Mouse (Mus musculus) cerebellum, adult 11-12 months (tissue): ENCODE measurements around the gene Slc41a2.
"Not testable (repeated sequence)": the region's sequence is repeated elsewhere in the genome, so short reads cannot be mapped to it uniquely, and the experiment has no call there.

ENCODE experiments used
- DNase-seq: peaks from one replicate; pipeline ENCODE4 v3.0.0; 2022

Slc41a2 gene

DNA sequence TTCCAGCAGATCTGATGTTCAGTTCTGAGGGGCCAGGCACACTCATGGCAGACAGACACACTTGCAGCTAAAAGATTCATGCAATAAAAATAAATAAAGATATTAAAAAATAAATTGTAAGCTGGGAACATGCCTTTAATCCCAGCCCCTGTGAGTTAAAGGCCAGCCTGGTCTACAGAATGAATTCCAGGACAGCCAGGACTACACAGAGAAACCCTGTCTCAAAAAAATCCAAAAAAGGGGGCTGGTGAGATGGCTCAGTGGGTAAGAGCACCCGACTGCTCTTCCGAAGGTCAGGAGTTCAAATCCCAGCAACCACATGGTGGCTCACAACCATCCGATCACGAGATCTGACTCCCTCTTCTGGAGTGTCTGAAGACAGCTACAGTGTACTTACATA lies 14.1 kb upstream of the Slc41a2 start:
- not testable (repeated sequence) for DNase-seq

- no peak for DNase-seq
Observed at GRCm38 (mm10) chr10:83350689-83351088, 13.0 kb upstream of the Slc41a2 start.

- no peak for DNase-seq
Observed at GRCm38 (mm10) chr10:83347494-83347893, 9.8 kb upstream of the Slc41a2 start.

- no peak for DNase-seq
Observed at GRCm38 (mm10) chr10:83346359-83346736, 8.7 kb upstream of the Slc41a2 start.

DNA sequence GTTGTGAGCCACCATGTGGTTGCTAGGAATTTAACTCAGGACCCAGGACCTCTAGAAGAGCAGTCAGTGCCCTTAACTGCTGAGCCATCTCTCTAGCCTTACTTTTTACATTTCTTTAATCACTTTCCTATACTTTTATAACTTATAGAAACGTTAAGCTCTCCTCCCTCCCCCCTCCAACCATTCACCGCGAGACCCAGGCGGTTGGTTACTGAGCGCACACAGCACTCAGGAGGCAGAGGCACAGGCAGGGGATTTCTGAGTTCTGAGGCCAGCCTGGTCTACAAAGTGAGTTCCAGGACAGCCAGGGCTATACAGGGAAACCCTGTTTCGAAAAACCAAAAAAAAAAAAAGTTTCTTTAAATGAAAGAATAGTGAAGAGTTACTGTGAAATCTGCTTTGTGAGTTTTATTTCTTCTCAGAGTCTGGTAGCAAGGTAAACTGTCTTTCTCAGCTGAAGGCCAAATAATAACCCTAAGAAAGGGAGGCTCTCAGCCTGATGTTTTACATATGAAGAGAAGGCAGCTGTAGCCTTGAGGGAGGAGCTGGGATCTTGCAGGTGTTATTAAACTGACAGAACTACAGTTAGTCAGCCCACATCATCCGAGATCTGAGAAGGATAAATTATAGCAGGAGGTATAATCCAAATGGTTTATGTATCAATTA lies 8.1 kb upstream of the Slc41a2 start:
- DNase-seq = no peak

GRCm38 (mm10) chr10:83343828-83344685 lies 6.4 kb upstream of the Slc41a2 start:
- DNase-seq = no peak

- DNase-seq = no peak
Observed at GRCm38 (mm10) chr10:83343171-83343570, 5.5 kb upstream of the Slc41a2 start.

DNA sequence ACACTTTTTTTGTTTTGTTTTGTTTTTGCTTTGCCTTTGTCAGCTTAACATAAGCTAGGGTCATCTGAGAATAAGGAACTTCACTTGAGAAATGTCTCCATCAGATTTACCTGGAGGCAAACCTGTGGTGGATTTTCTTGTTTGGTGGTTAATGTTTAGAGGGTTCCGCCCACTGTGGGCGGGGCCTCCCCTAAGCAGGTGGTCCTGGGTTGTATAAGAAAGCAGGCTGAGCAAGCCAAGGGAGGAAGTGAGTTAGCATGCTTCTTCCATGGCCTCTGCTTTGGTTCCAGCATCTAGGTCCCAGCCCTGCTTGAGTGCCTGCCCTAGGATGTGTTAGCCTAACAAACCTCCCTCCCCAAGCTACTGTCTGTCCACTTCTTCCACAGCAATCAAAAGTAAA lies 3.5 kb upstream of the Slc41a2 start:
- DNase-seq = no peak

- DNase-seq = no peak
Observed at GRCm38 (mm10) chr10:83337971-83338598, 403 bp upstream of the Slc41a2 start.

- no peak for DNase-seq
Observed at GRCm38 (mm10) chr10:83336336-83336735, 1.3 kb downstream of the Slc41a2 start.

GRCm38 (mm10) chr10:83332581-83332980 lies 5.1 kb downstream of the Slc41a2 start:
- no peak for DNase-seq

DNA sequence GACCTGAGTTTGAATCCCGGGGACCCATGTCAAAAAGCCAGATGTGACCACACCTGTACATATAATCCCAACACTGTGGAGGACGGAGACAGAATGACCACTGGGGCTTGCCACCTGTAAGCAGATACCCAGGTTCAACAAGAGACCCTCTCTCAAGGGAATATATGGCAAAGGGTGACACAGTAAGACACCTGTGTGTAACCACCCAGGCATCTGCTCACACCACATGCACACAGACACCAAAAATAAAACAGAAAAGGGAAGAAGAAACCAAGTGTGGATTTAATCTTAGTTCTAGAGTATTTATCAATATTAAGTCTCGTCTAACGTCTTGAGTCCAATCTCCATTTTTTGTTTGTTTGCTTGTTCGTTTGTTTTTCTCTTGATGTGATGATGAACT lies 5.9 kb downstream of the Slc41a2 start:
- DNase-seq = no peak

GRCm38 (mm10) chr10:83330336-83330735 lies 7.3 kb downstream of the Slc41a2 start:
- DNase-seq = no peak

DNA sequence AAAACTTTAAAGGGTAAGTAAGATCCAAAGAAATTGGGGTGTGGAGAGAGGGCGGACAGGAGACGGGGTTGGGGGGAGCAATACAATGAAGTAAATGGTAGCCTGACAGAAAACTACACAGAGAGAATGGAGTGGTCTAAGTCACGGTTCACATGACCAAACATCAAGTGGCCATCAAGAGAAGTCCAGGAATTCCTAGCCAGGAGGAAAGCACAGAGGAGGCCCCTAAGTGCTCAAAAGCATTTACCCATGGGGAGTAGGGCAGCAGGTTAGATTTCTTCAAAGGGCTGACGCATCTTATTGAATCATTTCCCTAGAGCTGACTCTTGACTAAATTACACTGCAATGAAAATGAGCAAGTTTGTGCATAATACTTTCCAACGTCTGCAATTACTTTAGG lies 8.9 kb downstream of the Slc41a2 start:
- DNase-seq = no peak

DNA sequence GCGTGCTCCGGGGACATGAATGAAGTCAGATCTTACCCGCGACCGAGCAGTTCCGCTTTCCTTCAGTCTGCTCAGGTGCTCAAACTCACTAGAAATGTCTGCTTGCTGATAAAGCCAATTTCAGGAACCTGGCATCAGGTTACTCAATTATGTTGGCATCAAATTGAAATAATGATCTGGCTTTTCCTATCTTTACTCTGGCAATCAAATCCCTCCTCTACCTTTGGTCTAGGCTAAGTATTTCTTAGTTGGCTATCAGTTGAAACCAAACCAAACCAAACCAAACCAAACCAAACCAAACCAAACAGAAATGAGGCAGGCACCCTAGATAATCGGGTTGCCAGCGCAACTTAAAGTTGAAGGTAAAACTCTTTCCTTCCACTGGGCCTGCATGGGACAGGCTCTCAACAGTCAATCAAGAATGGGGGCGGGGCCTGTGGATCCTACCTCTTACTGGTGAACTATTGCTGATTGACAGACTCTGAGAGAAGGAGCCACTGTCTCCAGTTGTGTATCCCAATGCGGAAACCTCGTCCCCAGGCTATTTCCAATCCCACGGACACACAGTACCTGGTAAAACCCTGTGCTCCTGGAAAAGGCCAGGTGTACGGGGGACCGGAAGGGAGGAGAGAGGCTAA lies 10.9 kb downstream of the Slc41a2 start:
- DNase-seq = no peak

- no peak for DNase-seq
Observed at GRCm38 (mm10) chr10:83325903-83326302, 11.8 kb downstream of the Slc41a2 start.

- DNase-seq = no peak
Observed at GRCm38 (mm10) chr10:83324871-83325270, 12.8 kb downstream of the Slc41a2 start.

DNA sequence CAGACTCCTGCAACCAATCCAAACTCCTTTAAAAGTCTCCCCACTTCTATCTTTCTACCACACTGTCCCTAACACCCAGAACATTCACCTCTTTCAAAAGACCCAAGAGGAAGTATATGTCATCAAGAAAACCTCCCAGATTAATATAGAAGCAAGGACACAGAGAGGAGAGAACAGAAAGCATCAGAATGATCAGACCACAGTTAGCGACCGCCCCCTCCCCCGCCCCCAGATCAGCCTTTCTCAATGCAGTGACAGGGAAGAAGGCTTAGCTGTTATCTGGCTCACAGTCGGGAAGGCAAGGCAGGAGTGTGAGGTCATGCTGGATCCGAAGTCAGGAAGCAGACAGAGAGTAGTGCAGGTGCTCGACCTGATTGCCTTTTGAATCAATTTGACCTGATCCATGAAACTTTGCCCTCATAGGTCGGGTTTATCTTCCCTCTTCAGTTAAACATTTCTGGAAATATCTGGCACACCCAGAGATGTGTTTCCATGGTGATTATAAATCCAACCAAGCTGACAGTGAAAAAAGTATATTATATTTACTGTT lies 15.1 kb downstream of the Slc41a2 start:
- DNase-seq = no peak

- DNase-seq = no peak
Observed at GRCm38 (mm10) chr10:83321528-83321927, 16.2 kb downstream of the Slc41a2 start.

- DNase-seq = peak; percentile 73
Observed at GRCm38 (mm10) chr10:83320870-83321269, 16.8 kb downstream of the Slc41a2 start.

GRCm38 (mm10) chr10:83320396-83320795 lies 17.3 kb downstream of the Slc41a2 start:
- DNase-seq = no peak

DNA sequence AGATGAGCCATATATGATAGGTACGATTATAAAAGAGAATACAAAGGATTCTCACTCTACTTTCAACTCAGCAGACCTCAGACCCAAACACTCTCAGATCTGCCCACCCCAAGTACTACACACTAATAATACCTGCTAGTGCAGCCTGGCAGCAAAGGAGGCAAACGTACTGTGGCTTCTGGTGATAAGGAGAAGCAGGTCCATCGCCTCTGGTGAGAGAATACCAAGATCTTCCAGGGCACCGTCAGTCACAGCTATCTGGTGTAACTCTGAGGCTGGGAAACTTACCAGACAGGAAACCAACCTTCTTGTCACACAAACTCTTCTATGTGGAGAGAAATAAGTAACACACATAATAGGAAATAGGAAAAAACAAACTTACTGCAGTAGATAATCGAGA lies 24.6 kb downstream of the Slc41a2 start:
- DNase-seq = no peak

- DNase-seq = no peak
Observed at GRCm38 (mm10) chr10:83310356-83310755, 27.3 kb downstream of the Slc41a2 start.
